Mouse (Mus musculus) left cerebral cortex, adult 11 months (tissue): ENCODE data around the gene Xylt2.
"Not testable (repeated sequence)": the region's sequence is repeated elsewhere in the genome, so short reads cannot be mapped to it uniquely, and the experiment has no call there.

Experiments
- DNase-seq: peaks from one replicate; pipeline ENCODE4 v3.0.0; 2022; ENCODE audit warnings: low spot score

Gene Xylt2

DNA sequence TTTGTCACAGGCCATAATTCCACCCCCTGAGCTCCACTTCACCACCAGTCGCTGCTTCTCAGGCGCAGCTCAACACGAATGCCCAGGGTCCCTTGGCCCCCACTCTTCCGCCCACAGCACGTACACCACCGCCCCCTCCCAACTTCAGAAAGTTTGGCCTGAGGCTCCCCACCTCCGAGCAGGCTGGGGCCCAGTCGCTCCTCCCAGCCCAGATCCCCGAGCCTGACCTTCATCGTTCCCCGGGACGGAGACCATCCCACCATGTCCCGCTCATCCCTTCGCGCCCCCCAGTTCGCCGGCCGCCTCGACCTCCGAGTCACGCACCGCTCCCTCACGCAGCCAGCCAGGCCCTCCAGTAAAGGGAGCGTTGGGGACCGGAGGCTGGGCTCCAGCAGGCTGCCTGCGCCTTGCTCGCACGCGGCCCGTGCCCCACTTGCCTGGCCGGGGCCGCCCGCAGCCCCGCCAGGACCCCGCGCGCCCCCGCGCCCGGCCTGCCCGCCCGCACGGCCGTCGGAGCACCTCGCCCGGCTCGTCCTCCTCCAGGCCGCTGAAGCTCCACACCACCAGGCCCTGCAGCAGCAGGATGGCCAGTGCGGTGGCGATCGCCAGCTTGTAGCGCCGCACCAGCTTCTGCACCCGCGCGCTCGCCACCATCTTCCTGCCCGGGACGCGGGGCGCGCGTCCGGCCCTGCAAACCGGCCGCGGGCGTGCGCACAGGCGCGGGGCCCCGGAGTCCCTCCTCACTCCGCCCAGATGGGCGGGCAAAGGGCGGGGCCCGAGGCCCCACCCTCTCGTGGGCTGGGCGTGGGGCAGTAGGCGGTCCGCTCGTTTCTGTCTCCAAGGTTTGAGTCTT lies at the start of gene Xylt2:
Gene Xylt2 (minus strand): TSS at position 762 of the 853 bp plus-strand sequence.
- DNase-seq = peak; percentile 80

DNA sequence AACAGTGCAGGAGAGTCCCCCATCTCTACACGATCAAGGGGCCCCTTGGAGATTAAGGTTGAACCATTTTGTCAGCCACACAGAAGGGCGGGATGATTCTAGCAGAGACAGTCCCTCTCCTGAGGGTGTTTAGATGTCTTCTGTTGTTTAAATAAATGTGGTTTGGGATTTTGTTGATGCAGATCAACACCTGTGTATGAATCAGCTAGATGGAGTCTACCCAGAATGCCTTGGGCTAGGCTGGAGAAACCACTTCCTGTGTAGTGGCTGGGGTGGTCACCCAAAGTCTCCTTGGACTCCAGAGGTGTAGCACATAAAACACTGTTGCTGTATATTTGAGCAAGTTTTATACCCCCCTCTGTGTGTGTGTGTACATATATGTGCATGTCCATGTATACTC lies 41.9 kb upstream of the Xylt2 start:
- DNase-seq = no peak

DNA sequence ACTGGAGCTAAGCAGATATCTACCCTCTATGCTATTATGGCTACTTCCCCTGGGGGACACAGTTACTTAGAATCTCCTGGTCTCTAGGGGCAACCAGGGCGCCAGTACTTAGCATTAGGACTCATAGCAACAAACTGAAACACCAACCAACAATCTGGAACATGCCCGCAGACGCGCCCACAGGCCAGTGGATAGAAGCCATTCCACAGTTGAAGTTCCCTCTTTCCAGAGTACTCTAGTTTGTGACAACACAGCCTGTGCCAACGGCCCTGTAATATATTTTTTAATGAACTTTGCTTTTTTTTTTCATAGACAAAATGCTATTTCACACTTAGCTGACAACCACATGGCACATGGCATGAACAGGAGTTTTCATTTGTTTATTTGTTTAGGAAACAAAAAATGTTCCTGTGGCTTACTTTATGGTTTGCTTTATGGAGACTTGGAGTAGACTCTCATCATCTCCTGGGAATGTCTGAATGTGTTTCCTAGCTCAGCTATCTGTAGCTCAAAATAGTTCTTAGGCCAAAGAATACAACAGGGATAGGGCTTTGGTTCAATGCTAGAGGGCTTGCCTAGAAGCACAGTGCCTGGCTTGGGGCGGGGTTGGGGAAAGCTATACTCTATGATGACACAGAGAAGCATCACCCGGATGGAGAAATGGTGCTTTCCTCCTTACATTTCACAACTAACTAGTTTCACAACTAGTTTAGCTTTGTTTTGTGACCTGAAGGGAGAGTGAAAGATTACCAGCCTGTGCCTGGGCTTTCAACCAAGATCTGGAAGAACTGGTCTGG lies 41.0 kb upstream of the Xylt2 start:
- DNase-seq = no peak

DNA sequence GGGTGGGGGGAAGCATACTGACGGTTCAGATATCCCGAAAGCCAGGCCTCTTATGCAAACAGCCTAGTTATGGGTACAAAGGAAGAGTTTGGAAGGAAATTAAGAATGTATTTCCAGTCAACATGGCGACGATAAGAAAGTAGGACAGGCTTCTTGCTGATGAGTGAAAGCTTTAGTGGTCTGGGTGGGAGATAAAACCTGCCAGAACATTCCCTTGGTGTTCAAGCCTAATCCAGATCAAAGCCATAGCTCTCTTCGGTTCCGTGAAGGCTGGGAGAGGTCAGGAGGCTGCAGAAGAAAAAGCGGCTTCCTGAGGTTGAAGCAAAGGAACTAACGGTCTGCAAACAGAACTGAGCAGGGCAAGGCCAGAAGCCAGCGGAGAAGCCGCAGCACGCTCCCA lies 39.9 kb upstream of the Xylt2 start:
- no peak for DNase-seq

DNA sequence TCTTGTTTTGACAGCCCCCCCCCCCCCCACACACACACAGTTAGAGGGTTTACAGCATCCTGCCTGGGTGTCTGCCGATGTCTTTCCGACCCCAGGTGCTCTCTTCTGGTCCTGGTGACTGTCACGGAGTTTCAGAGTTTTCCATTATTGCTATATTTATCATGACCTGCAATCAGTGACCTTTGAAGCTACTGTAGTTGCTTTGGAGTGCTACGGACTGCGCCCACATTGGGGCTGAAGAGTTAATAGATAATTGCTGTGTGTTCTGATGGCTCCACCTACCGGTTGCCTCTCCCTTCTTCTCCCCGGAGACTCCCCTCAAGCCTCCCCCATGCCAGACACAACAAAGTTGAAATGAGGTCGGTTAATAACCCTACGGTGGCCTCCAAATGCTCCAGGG lies 39.4 kb upstream of the Xylt2 start:
- DNase-seq = no peak

DNA sequence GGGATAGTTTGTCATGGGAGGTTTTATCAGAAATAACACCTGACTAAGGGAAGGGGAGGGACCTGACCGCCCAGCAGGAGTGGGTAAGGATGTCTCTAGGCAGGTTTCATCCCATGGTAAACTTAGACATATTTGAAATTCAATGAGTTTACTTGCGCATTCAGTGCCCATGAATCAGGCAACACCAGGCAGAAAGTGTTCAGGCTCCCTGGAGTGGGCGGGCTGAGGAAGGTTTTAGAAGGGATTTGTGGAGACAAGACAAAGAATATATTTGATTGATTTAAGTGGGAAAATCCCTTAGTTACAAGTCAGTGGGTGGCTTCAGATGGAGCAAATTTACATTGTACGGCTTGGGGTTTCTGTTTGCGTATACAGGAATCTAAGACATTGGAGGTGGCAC lies 38.3 kb upstream of the Xylt2 start:
- DNase-seq = no peak

DNA sequence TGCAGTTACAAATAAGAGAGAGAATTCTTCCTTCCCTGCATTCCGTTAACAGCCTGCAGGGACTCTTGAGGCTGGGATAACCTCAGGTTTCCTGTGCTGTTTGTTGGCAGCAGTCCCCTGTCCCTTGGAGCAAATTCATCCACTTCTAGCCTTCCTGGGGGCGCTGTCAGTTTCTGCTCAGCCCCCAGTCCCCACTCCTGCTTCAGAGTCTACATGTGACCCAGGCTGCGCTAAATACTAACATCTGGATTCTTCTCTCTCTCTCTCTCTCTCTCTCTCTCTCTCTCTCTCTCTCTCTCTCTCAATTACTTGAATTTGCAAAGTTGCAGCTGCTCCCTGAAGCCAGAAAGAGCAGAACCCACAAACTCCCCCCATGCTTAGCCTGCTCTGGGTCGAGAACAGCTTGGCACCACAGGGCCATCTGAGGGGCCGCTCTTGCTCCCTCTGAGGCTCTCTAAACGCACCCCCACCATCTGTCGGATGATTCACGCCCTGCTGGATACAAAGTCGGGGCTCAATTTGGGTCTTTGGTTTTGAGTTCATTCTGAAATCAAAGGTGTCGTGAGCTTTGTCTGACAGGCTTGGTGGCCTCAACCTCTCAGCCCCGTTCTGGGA lies 36.0 kb upstream of the Xylt2 start:
- DNase-seq = no peak

DNA sequence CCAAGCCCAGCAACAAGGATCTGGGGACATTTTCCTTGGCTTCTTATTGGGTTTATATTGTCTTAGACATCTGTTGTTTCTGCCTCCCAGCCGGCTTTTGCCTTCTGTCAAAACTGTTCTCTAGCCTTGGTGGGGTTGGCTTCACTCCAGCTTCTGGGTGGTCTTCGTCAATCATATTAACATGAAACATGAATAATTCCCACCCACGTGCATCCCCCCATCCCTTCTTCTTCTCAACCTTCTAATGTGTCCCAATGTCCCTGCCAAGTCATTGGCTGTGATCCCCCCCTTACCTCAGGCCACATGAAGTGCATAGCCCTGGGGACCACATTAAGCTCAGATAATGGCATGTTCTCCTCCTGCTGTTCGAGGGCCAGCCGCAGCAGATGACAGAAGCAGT lies 27.2 kb upstream of the Xylt2 start, which contains the start of gene Gm11541:
Gene Gm11541 (minus strand): TSS at position 28 of the 400 bp plus-strand sequence.
- DNase-seq = no peak

DNA sequence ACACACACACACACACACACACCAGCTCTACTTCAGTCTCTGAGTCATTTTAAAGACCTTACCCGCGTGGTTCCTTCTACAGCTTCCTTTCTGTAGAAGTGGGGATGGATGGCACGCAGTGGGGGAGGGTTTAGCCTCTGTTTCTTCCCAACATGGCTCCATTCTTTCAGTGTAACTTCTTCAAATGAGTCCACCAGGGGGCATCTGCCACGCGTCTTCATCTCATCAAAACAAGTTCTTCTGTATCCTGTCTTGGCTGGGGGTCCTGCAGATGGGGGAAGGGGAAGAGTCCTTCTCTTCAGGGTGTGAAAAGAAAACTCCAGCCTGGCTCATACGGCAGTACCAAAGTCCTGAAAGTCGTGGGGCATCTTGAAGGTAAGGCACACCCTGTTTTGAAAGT lies 26.7 kb upstream of the Xylt2 start:
- DNase-seq = no peak

DNA sequence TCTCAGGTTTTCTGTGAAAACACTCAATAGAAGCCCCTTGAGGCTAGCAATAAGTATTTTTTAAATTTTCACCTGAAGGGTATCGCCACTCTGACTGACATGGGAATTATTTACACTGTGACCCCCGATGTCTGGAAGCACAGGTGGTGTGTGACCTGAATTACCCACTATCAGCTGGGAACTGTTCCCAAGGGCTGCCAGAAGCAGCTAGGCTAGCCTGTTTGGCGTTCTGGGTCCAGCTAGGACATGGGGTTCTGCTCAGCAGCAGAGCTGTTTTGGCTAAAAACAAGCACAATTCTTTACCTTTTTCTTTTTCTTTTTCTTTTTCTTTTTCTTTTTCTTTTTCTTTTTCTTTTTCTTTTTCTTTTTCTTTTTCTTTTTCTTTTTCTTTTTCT lies 24.9 kb upstream of the Xylt2 start:
- DNase-seq = no peak

DNA sequence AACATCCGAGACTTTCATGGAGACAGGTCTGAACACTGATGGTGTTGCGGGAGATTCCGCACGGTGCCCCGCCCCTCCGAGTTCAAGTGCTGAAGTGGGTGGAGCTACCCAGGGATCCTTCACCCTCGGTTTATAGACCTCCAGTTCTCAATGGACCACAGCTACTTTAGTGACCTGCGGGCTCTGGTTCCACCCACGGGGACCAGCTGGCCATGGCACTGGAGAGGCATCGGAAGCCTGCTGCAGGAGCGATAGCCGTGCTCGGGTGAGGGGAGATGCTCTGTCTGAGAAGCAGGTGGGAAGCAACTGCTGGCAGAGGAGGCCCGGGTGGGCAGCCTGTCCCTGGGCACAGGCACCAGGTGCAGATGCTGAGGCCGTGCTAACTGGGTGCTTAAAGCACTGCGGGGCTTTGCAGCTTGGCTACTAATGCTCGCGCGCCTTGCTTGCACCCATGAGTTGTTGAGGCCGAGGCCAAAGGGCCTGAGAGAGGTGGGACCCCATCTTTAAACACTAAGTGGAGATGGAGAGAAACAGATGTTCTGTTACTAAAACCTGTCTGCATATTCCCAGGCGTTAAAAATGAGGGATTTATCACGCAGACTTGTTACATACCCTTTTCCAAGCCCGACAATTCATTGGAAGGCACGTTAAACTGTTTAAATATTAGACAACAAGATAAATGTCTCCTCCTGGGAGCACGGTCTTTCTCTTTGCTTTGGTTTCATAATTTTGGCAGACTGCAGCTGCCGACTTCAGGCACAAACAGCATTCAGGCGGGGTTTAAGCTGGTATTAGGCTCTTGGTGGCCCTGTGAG lies 24.3 kb upstream of the Xylt2 start:
- no peak for DNase-seq

DNA sequence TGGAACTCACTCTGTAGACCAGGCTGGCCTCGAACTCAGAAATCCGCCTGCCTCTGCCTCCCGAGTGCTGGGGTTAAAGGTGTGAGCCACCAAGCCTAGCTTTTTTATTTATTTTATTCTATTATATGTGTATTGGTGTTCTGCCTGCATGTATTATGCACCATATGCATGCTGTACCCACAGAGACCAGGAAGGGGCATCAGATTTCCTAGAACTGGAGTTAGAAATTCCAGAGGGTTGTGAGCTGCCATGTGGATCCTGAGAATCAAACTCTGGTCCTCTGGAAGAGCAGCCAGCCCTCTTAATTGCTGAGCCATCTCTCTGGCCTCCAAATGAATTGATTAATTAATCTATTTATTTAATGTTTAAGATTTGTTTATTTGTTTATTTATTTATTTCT lies 22.1 kb upstream of the Xylt2 start:
- DNase-seq = no peak

DNA sequence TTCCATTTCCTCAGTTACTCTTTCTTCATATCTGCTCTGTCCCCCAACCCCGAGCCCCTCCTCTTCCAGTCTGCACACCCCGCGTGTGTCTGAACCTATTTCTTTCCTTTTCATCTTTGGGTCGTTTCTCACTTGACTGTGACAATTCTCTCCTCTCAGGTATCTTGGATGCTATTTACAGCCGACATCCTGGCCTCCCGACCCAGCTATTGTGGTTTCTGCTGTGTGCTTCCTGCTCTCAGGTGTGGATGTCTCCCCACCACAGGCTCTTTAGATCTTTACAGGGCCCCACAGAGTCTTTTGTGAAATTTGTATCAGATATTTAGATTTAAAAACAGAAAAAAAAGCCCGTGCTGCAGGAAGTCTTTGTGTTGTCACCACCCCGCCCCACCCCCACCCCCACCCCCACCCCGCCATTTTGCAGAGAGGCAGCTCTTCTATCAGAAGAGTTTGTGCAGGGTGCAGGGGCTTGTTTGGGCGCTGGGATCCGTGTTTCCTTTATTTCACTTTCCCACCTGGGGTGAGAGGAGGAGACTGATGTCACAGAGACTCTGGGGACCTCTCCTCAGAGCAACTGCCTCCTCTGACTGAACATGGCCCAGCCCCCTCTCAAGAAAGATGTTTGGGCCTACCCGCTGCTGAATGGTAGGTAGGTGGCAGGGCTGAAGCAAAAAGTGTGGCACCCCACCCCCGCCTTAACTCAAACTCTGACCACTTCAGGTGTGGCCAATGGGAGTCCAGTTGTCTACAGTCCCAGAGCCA lies 20.6 kb upstream of the Xylt2 start:
- no peak for DNase-seq

DNA sequence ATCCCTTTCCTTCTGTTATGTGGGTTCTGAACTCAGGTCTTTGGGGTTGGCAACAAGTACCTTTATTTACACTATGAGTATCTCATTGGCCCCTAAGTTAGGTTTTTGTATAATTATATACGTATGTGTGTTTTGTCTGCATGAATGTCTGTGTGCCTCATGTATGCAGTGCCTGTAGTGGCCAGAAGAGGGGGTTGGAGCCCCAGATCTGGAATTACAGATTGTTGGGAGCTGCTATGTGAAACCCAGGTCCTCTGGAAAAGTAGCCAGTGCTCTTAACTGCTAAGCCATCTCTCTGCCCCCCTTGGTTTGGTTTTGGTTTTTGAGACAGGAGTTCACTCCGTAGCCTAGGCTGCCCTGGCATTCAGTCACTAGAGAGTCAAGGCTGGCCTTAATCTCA lies 19.8 kb upstream of the Xylt2 start:
- DNase-seq = no peak

DNA sequence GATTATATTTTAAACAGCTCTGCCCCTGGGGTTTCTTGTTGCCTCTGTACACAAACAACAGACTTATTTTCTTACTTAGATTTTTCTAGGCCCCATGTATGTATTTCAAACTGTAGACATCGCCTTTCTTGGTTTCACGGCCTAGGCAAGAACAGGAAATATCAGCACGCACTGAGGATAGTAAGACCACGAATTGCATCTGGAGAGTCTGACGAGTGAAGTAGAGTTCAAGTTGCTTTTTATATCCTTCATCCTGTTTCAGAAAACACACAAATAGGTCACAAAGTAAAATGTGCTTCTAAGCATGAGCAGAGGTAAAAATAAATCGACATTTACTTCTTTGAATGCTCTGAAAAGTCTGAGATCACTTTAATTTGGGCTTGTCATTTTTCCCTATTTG lies 18.2 kb upstream of the Xylt2 start:
- no peak for DNase-seq

DNA sequence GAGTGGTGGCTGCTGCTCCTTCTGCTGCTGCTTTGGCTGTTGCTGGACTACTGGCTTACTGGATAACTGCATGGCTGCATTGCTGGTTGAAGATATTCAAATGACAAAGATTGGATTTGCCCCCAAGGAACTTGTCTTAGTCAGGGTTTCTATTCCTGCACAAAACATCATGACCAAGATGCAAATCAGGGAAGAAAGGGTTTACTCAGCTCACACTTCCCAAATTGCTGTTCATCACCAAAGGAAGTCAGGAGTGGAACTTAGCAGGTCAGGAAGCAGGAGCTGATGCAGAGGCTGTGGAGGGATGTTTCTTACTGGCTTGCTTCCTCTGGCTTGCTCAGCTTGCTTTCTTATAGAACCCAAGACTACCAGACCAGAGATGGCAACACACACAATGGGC lies 15.2 kb upstream of the Xylt2 start:
- DNase-seq = not testable (repeated sequence)

DNA sequence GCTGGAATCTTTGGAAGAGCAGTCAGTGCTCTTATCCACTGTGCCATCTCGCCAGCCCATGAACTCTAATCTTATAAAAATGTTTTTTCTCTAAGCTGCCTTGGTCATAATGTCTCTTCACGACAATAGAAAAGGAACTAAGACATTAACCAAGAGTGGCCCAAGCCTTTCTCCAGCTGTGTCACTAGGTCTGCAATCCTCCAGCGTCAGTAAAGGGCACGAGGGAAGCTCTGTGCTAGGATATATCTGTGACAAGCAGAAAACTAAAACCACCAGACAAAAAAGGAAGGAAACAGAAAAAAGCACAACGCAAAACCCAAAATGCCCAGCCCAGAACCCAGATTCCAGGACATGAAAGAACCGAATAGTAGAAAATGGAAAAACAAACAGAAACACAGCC lies 9.9 kb upstream of the Xylt2 start:
- DNase-seq = no peak

DNA sequence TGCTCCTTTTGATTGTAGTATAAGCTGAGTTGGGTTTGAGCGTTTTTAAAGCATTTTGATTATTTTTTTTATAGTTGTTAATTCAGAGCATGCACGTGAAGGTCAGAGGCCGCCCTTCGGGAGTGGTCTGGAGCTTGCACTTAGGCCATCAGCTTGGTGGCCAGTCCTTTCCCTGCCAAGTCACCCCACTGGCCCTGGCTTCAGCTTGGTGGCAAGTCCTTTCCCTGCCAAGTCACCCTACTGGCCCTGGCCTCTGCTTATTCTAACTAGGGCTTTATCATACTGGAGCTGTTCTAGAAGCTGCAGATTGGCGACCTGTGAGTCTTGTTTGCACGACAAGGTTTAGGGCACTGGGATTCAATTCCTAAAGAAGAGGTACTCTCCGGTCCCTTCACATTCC lies 5.1 kb upstream of the Xylt2 start:
- DNase-seq = no peak

DNA sequence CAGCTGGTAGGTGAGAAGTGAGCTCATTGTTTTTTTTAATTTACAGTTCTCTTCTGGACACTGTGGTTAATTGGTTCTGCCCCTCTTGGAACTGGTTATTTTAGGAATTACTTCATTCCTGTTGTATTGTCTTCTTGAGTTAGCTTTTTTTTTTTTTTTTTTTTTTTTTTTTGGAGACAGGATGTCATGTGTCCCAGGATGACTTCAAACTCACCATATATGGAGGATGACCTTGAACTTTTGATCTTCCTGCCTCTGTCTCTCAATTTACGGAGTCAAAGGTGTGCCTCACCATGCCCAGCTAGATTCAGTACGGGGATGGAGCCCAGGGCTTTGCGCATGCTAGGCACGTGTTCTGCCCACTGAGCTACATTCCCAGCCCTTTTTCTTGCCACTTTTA lies 4.3 kb upstream of the Xylt2 start:
- no peak for DNase-seq

DNA sequence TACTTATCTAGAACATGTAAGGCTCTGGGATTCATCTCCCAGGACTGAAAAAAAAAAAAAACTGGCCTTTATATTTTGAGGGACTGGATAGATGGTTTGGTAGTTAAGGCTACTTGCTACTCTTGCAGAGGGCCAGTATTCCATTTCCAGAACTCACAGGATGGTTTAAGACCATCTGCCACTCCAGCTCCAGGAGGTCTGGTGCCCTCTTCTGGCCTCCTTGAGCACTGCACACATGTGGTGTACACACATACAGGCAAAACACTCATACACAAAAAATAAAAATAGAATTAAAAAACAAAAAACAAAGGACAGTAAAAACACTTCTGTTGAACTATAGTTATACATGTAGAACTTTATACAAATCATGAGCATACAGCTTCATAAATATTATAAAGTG lies 3.3 kb upstream of the Xylt2 start:
- no peak for DNase-seq

DNA sequence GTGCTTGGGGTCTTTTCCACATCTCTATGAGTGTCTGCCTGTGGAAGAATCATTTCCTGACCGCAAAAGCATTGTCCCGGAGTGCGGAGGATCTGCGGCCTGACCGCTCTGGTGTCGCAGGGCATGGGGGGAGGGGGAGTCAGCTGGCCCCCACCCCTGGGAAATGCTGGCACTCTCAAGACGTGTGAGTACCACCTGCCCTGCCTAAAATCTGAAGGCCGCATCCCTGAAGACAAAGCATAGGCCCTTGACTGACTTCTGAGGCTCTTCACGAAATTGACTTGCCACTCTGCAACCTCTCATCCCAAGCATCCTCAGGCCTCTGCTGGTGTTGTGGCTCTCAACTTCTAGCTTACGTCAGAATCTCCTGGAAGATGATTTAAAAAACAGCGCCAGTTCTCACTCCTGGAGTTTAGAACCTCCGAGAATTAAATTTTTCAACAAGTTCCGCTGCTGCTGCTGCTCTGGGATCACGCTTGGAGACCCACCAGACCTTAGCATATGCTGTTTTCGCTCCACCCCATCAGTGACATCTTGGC lies 361 bp upstream of the Xylt2 start:
- DNase-seq = no peak
